Mouse (Mus musculus): ENCODE data around the gene Pakap. TPM values are rescaled to one million over a fixed set of nuclear protein-coding genes. Genes with fewer than 3 reads are reported as not detected.

The Pakap gene
- polyA plus RNA-seq, 1 experiment from 2014 or later: 46.0 TPM

- H3K9ac ChIP-seq (ENCODE audit: low read depth, low read length): no peak overlapping the region
- 87% methylated on average over 10 of the region's 10 CpGs for WGBS (ENCODE audit: insufficient replicate concordance)
- H3K36me3 ChIP-seq (ENCODE audit: control insufficient read depth, insufficient read depth, low read length): peaks cover 3% of the 10 kb centered on the region; the same call in 1 of the 2 replicates
- H3K4me1 ChIP-seq (ENCODE audit: control insufficient read depth, insufficient read depth, low read length): peaks cover 9% of the 10 kb centered on the region; the same call in 1 of the 2 replicates
- H3K27ac ChIP-seq (ENCODE audit: low read depth, low read length): no peak overlapping the region
- no peak overlapping the region for H3K4me2 ChIP-seq
- no peaks in the 10 kb centered on the region for H3K27me3 ChIP-seq (ENCODE audit: control insufficient read depth, insufficient read depth, low read length)
- ATAC-seq (replicated peaks; ENCODE audit: insufficient number of reproducible peaks, low FRiP score, low TSS enrichment): no peak
- no peak overlapping the region for H3K4me3 ChIP-seq (ENCODE audit: low read depth, low read length)
- no peaks in the 10 kb centered on the region for H3K9me3 ChIP-seq (replicated peaks; ENCODE audit: control insufficient read depth, low read length)
These were observed 324.1 kb downstream of the Pakap start for GRCm38 (mm10) chr4:57892001-57892586.

GRCm38 (mm10) chr4:57895140-57895539 is 327.2 kb downstream of the Pakap start:
- Histone ChIP-seq H3K4me2 (no peak overlapping the region), H3K9me3 (replicated peaks; ENCODE audit: control insufficient read depth, low read length) (no peaks in the 10 kb centered on the region), H3K27ac (ENCODE audit: low read depth, low read length) (peak overlapping the region; percentile 3; the same call in 1 of the 2 replicates), H3K27me3 (ENCODE audit: control insufficient read depth, insufficient read depth, low read length) (no peaks in the 10 kb centered on the region), H3K9ac (ENCODE audit: low read depth, low read length) (no peak overlapping the region), H3K4me1 (ENCODE audit: control insufficient read depth, insufficient read depth, low read length) (peaks cover 6% of the 10 kb centered on the region; the same call in 1 of the 2 replicates), H3K4me3 (ENCODE audit: low read depth, low read length) (no peak overlapping the region), H3K36me3 (ENCODE audit: control insufficient read depth, insufficient read depth, low read length) (peaks cover 3% of the 10 kb centered on the region; the same call in 1 of the 2 replicates)
- ATAC-seq (replicated peaks; ENCODE audit: insufficient number of reproducible peaks, low FRiP score, low TSS enrichment): no peak
- WGBS (ENCODE audit: insufficient replicate concordance): 50% methylated on average over 5 of the region's 5 CpGs

GRCm38 (mm10) chr4:57895902-57896301 is 327.9 kb downstream of the Pakap start:
- H3K4me1 ChIP-seq (ENCODE audit: control insufficient read depth, insufficient read depth, low read length): peaks cover 6% of the 10 kb centered on the region; the same call in 1 of the 2 replicates
- ATAC-seq (replicated peaks; ENCODE audit: insufficient number of reproducible peaks, low FRiP score, low TSS enrichment): no peak
- H3K9me3 ChIP-seq (replicated peaks; ENCODE audit: control insufficient read depth, low read length): no peaks in the 10 kb centered on the region
- no peak overlapping the region for H3K4me2 ChIP-seq
- H3K27me3 ChIP-seq (ENCODE audit: control insufficient read depth, insufficient read depth, low read length): no peaks in the 10 kb centered on the region
- H3K4me3 ChIP-seq (ENCODE audit: low read depth, low read length): no peak overlapping the region
- no peak overlapping the region for H3K27ac ChIP-seq (ENCODE audit: low read depth, low read length)
- 52% methylated on average over 6 of the region's 6 CpGs for WGBS (ENCODE audit: insufficient replicate concordance)
- peaks cover 3% of the 10 kb centered on the region; the same call in 1 of the 2 replicates for H3K36me3 ChIP-seq (ENCODE audit: control insufficient read depth, insufficient read depth, low read length)
- no peak overlapping the region for H3K9ac ChIP-seq (ENCODE audit: low read depth, low read length)

GRCm38 (mm10) chr4:57896631-57897030 is 328.7 kb downstream of the Pakap start:
- no peak overlapping the region for H3K9ac ChIP-seq (ENCODE audit: low read depth, low read length)
- no peaks in the 10 kb centered on the region for H3K9me3 ChIP-seq (replicated peaks; ENCODE audit: control insufficient read depth, low read length)
- WGBS (ENCODE audit: insufficient replicate concordance): 87% methylated on average over 3 of the region's 3 CpGs
- peaks cover 6% of the 10 kb centered on the region; the same call in 1 of the 2 replicates for H3K4me1 ChIP-seq (ENCODE audit: control insufficient read depth, insufficient read depth, low read length)
- H3K27ac ChIP-seq (ENCODE audit: low read depth, low read length): no peak overlapping the region
- H3K27me3 ChIP-seq (ENCODE audit: control insufficient read depth, insufficient read depth, low read length): no peaks in the 10 kb centered on the region
- H3K4me3 ChIP-seq (ENCODE audit: low read depth, low read length): no peak overlapping the region
- H3K36me3 ChIP-seq (ENCODE audit: control insufficient read depth, insufficient read depth, low read length): peaks cover 3% of the 10 kb centered on the region; the same call in 1 of the 2 replicates
- no peak overlapping the region for H3K4me2 ChIP-seq
- no peak for ATAC-seq (replicated peaks; ENCODE audit: insufficient number of reproducible peaks, low FRiP score, low TSS enrichment)

- no peak overlapping the region for H3K4me3 ChIP-seq (ENCODE audit: low read depth, low read length)
- no peak for ATAC-seq (replicated peaks; ENCODE audit: insufficient number of reproducible peaks, low FRiP score, low TSS enrichment)
- 14% methylated on average over 4 of the region's 4 CpGs for WGBS (ENCODE audit: insufficient replicate concordance)
These were observed 333.2 kb downstream of the Pakap start for GRCm38 (mm10) chr4:57901210-57901609.

GRCm38 (mm10) chr4:57902619-57903018 is 334.6 kb downstream of the Pakap start:
- H3K9ac ChIP-seq (ENCODE audit: low read depth, low read length): no peak overlapping the region
- no peaks in the 10 kb centered on the region for H3K9me3 ChIP-seq (replicated peaks; ENCODE audit: control insufficient read depth, low read length)
- H3K27me3 ChIP-seq (ENCODE audit: control insufficient read depth, insufficient read depth, low read length): no peaks in the 10 kb centered on the region
- no peaks in the 10 kb centered on the region for H3K4me1 ChIP-seq (ENCODE audit: control insufficient read depth, insufficient read depth, low read length)
- H3K36me3 ChIP-seq (ENCODE audit: control insufficient read depth, insufficient read depth, low read length): no peaks in the 10 kb centered on the region
- no peak overlapping the region for H3K4me2 ChIP-seq
- ATAC-seq (replicated peaks; ENCODE audit: insufficient number of reproducible peaks, low FRiP score, low TSS enrichment): no peak
- H3K27ac ChIP-seq (ENCODE audit: low read depth, low read length): no peak overlapping the region
- H3K4me3 ChIP-seq (ENCODE audit: low read depth, low read length): no peak overlapping the region
- WGBS (ENCODE audit: insufficient replicate concordance): 81% methylated on average over 5 of the region's 5 CpGs

More at GRCm38 (mm10) chr4:57901210-57901609, 333.2 kb downstream of the Pakap start:
- no peak overlapping the region for H3K9ac ChIP-seq (ENCODE audit: low read depth, low read length)
- H3K27ac ChIP-seq (ENCODE audit: low read depth, low read length): no peak overlapping the region
- H3K4me1 ChIP-seq (ENCODE audit: control insufficient read depth, insufficient read depth, low read length): no peaks in the 10 kb centered on the region
- H3K36me3 ChIP-seq (ENCODE audit: control insufficient read depth, insufficient read depth, low read length): no peaks in the 10 kb centered on the region
- H3K4me2 ChIP-seq: no peak overlapping the region
- no peaks in the 10 kb centered on the region for H3K27me3 ChIP-seq (ENCODE audit: control insufficient read depth, insufficient read depth, low read length)
- no peaks in the 10 kb centered on the region for H3K9me3 ChIP-seq (replicated peaks; ENCODE audit: control insufficient read depth, low read length)

- Histone ChIP-seq H3K9me3 (replicated peaks; ENCODE audit: control insufficient read depth, low read length) (no peaks in the 10 kb centered on the region), H3K27ac (ENCODE audit: low read depth, low read length) (no peak overlapping the region), H3K4me2 (no peak overlapping the region), H3K4me3 (ENCODE audit: low read depth, low read length) (no peak overlapping the region), H3K36me3 (ENCODE audit: control insufficient read depth, insufficient read depth, low read length) (no peaks in the 10 kb centered on the region), H3K4me1 (ENCODE audit: control insufficient read depth, insufficient read depth, low read length) (no peaks in the 10 kb centered on the region), H3K27me3 (ENCODE audit: control insufficient read depth, insufficient read depth, low read length) (no peaks in the 10 kb centered on the region), H3K9ac (ENCODE audit: low read depth, low read length) (no peak overlapping the region)
- WGBS (ENCODE audit: insufficient replicate concordance): 11% methylated on average over 5 of the region's 5 CpGs
- ATAC-seq (replicated peaks; ENCODE audit: insufficient number of reproducible peaks, low FRiP score, low TSS enrichment): no peak
These were observed 336.2 kb downstream of the Pakap start for GRCm38 (mm10) chr4:57904211-57904610.

GRCm38 (mm10) chr4:57904638-57905037 is 336.7 kb downstream of the Pakap start:
- WGBS (ENCODE audit: insufficient replicate concordance): 37% methylated on average over 9 of the region's 9 CpGs
- no peaks in the 10 kb centered on the region for H3K36me3 ChIP-seq (ENCODE audit: control insufficient read depth, insufficient read depth, low read length)
- H3K4me1 ChIP-seq (ENCODE audit: control insufficient read depth, insufficient read depth, low read length): no peaks in the 10 kb centered on the region
- H3K4me3 ChIP-seq (ENCODE audit: low read depth, low read length): no peak overlapping the region
- no peak overlapping the region for H3K4me2 ChIP-seq
- H3K27ac ChIP-seq (ENCODE audit: low read depth, low read length): no peak overlapping the region
- ATAC-seq (replicated peaks; ENCODE audit: insufficient number of reproducible peaks, low FRiP score, low TSS enrichment): no peak
- H3K27me3 ChIP-seq (ENCODE audit: control insufficient read depth, insufficient read depth, low read length): no peaks in the 10 kb centered on the region
- no peaks in the 10 kb centered on the region for H3K9me3 ChIP-seq (replicated peaks; ENCODE audit: control insufficient read depth, low read length)
- no peak overlapping the region for H3K9ac ChIP-seq (ENCODE audit: low read depth, low read length)

GRCm38 (mm10) chr4:57906708-57907107 is 338.7 kb downstream of the Pakap start:
- H3K9ac ChIP-seq (ENCODE audit: low read depth, low read length): no peak overlapping the region
- H3K4me1 ChIP-seq (ENCODE audit: control insufficient read depth, insufficient read depth, low read length): no peaks in the 10 kb centered on the region
- H3K27ac ChIP-seq (ENCODE audit: low read depth, low read length): no peak overlapping the region
- no peak overlapping the region for H3K4me3 ChIP-seq (ENCODE audit: low read depth, low read length)
- WGBS (ENCODE audit: insufficient replicate concordance): 47% methylated on average over 2 of the region's 2 CpGs
- no peaks in the 10 kb centered on the region for H3K9me3 ChIP-seq (replicated peaks; ENCODE audit: control insufficient read depth, low read length)
- no peak for ATAC-seq (replicated peaks; ENCODE audit: insufficient number of reproducible peaks, low FRiP score, low TSS enrichment)
- no peaks in the 10 kb centered on the region for H3K36me3 ChIP-seq (ENCODE audit: control insufficient read depth, insufficient read depth, low read length)
- H3K4me2 ChIP-seq: no peak overlapping the region
- H3K27me3 ChIP-seq (ENCODE audit: control insufficient read depth, insufficient read depth, low read length): no peaks in the 10 kb centered on the region
